Mouse (Mus musculus): Measurements from ENCODE around the gene Pak3.

GRCm38 (mm10) chrX:143678566-143678965 lies 160.2 kb downstream of the Pak3 start:
- TF ChIP-seq FLI1 (IDR thresholded peaks at IDR 0.05; ENCODE audit: low read length), result no peak
- TF ChIP-seq GATA1 (IDR thresholded peaks at IDR 0.05; ENCODE audit: borderline replicate concordance, low read length), result no peak
